Mouse (Mus musculus) lung, postnatal 36 days (tissue): ENCODE data around the gene Nupl1.

Experiments
- DNase-seq: peaks from one replicate; pipeline ENCODE4 v3.0.0; 2022; ENCODE audit warnings: mixed read lengths

Nupl1 gene

DNA sequence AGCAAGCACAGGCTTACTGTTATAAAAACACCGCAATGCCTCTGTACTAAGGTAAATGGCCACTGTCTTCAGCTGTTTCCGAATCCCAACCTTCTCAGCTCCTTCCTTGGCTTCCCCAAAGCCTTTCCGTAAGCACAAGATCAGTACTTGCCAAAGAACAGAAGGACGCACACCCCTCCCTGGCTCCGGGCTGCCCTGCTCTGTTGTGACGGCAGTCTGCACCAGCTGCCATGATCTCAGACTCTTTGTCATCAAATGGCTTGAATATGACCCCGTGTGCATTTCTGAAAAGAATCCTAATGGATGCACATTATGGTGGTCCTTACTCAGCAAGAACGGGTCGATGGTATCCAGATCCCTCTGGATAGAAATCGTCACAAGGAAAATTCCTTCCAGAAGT, 108.0 kb downstream of the Nupl1 start:
- DNase-seq: no peak

DNA sequence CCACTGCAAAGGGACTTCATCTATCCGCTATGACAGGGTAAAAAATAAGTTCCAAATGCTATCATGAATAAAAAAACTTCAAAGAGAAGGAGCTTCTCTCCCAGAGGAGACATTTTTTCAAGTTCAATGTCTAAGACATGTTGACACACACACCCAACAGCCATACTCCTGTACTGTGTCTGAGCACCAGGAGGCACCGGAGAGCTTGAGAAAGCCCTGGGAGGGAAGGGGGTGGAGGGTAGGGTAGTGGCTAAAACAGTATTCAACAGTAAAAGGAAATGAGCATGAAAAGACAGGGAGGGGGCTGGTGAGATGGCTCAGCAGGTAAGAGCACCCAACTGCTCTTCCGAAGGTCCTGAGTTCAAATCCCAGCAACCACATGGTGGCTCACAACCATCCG, 112.9 kb downstream of the Nupl1 start:
- no peak for DNase-seq

GRCm38 (mm10) chr14:60137812-60138211, 113.4 kb downstream of the Nupl1 start:
- DNase-seq: no peak

DNA sequence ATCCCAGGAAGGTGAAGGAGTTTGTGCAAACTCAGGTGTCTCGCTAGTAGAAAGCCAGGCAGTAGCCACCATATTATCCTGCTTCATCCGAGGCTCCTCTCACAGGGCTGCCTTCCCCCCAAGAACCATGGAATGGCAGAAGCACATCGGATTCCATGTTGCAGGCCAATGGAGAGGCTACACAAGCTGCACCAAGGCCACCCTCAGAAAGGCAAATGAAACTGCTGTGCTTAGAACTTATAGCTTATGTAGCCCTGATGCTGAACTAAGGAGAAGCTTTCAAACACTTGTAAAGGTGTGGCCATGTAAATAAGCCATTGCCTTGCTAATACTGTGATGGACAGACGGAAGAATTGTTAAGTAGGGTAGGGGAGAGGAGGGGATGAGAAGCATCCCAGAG, 115.4 kb downstream of the Nupl1 start:
- DNase-seq: no peak

GRCm38 (mm10) chr14:60134720-60135119, 116.5 kb downstream of the Nupl1 start:
- DNase-seq: no peak
